Mouse (Mus musculus) spleen, adult 2 months (tissue): Measurements from ENCODE around the gene Fat3. TPM values are rescaled to one million over a fixed set of nuclear protein-coding genes. Genes with fewer than 3 reads are reported as not detected.

ENCODE experiments used
- DNase-seq, 2 experiments: peaks; one replicate each; pipeline versions ENCODE4 v3.0.0 to v3.0.0-alpha.2; 2012 to 2021; ENCODE audit warnings: low spot score in 2 of 2, low read depth in 1 of 2
- H3K27ac ChIP-seq: fragments of 200-500 bp; 2 replicates; pipeline ENCODE4 v1.5.1; 2012; ENCODE audit warnings: low read length, inconsistent platforms; ENCODE audit not compliant: insufficient read depth
- H3K27me3 ChIP-seq: fragments of 200-500 bp; 2 replicates; pipeline ENCODE4 v1.6.1; 2012; ENCODE audit warnings: mild to moderate bottlenecking, moderate library complexity, low read length, inconsistent platforms; ENCODE audit not compliant: control insufficient read depth, insufficient read depth
- H3K36me3 ChIP-seq: fragments of 200-500 bp; 2 replicates; pipeline ENCODE4 v1.6.1; 2012; ENCODE audit warnings: mild to moderate bottlenecking, low read length, inconsistent platforms; ENCODE audit not compliant: control insufficient read depth, insufficient read depth
- H3K4me1 ChIP-seq: fragments of 200-500 bp; 2 replicates; pipeline ENCODE4 v1.6.1; 2011; ENCODE audit warnings: inconsistent platforms; ENCODE audit not compliant: control insufficient read depth, insufficient read depth, insufficient read length
- H3K4me3 ChIP-seq: fragments of 200-500 bp; 2 replicates; pipeline ENCODE4 v1.5.1; 2011; ENCODE audit warnings: mild to moderate bottlenecking, inconsistent platforms; ENCODE audit not compliant: insufficient read depth, insufficient read length; ENCODE audit errors: extremely low read depth
- CTCF ChIP-seq: fragments of 200-500 bp; IDR thresholded peaks from 2 replicates; pipeline ENCODE4 v1.5.1; 2011; ENCODE audit warnings: mild to moderate bottlenecking, inconsistent platforms; ENCODE audit not compliant: insufficient read depth, insufficient read length, insufficient replicate concordance; ENCODE audit errors: extremely low read depth
- POLR2A ChIP-seq: fragments of 200-500 bp; IDR thresholded peaks from 2 replicates; pipeline ENCODE4 v1.6.1; 2011; ENCODE audit warnings: low read depth, low read length, inconsistent platforms
- WGBS: fragments of 180-500 bp; shearing (Covaris S2); methylation state at CpG from one replicate; pipeline ENCODE4 v1.1.7; 2018; 5-methylcytosine and 5-hydroxymethylcytosine counted together
- polyA plus RNA-seq: library from polyadenylated mRNA; depleted of rRNA; stranded (reverse); fragments of >200 nt; gene quantifications from 2 replicates; pipeline ENCODE4 v1.2.3, GENCODE M21; 2012

The Fat3 gene
- polyA plus RNA-seq, 1 experiment: 0.20 TPM

DNA sequence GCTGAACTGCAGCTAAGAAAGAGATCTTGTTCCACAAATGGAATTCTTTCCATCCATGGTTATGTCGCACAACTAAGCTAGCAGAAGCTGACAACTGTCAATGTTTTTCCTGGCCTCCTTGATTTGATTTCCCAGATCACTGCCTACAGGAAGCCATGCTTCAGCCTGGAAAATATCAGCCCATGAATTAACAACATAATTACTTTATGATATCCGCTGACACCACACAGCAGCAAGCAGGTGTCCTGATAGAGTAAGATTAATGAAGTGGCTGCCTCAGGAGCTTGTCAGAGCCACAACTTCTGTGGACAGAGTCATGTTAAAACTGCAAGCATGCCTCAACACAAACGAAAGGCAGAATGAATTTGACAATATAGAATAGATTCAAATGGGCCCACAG is 198.6 kb downstream of the Fat3 start:
- no peak overlapping the region for H3K27ac ChIP-seq
- DNase-seq: no peak
- 85% methylated on average over 3 of the region's 3 CpGs for WGBS
- TF ChIP-seq CTCF: no peak
- no peak for TF ChIP-seq POLR2A
- H3K36me3 ChIP-seq: no peaks in the 10 kb centered on the region
- H3K4me1 ChIP-seq: peaks cover 2% of the 10 kb centered on the region; the same call in 1 of the 2 replicates
- no peaks in the 10 kb centered on the region for H3K27me3 ChIP-seq
- H3K4me3 ChIP-seq: no peak overlapping the region

- Histone ChIP-seq H3K4me1 (no peaks in the 10 kb centered on the region), H3K4me3 (no peak overlapping the region), H3K27ac (no peak overlapping the region), H3K36me3 (no peaks in the 10 kb centered on the region), H3K27me3 (no peaks in the 10 kb centered on the region)
- WGBS: 13% methylated on average over 3 of the region's 3 CpGs
- no peak for DNase-seq
- no peak for TF ChIP-seq CTCF
- TF ChIP-seq POLR2A: no peak
Observed at GRCm38 (mm10) chr9:16297935-16298334, 203.2 kb downstream of the Fat3 start.

- TF ChIP-seq CTCF (no peak), POLR2A (no peak)
- DNase-seq: no peak
- Histone ChIP-seq H3K4me1 (no peaks in the 10 kb centered on the region), H3K4me3 (no peak overlapping the region), H3K27me3 (no peaks in the 10 kb centered on the region), H3K36me3 (no peaks in the 10 kb centered on the region), H3K27ac (no peak overlapping the region)
- WGBS: 91% methylated on average over 6 of the region's 6 CpGs
Observed at GRCm38 (mm10) chr9:16293928-16294806, 206.9 kb downstream of the Fat3 start.

DNA sequence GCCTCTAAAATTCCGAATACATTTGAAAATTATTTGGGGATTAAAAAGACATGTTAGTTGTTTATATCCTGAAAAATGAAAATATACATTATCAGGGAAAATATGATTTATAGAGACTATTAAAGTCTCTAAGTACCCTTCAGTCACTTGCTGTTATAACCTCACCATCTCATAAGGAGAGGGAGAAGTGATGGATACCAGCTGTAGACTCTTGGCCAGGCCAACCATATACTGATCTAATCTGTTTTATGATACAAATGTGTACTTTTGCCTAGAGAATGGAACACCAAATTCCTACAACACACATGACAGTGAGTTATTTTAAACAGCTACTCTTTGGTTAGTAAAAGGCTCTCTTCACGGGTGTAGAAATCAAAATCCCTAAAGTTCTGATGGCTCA is 208.6 kb downstream of the Fat3 start:
- Histone ChIP-seq H3K27ac (no peak overlapping the region), H3K36me3 (no peaks in the 10 kb centered on the region), H3K4me3 (no peak overlapping the region), H3K27me3 (no peaks in the 10 kb centered on the region), H3K4me1 (no peaks in the 10 kb centered on the region)
- 80% methylated on average over 2 of the region's 2 CpGs for WGBS
- TF ChIP-seq POLR2A (no peak), CTCF (no peak)
- DNase-seq: no peak

DNA sequence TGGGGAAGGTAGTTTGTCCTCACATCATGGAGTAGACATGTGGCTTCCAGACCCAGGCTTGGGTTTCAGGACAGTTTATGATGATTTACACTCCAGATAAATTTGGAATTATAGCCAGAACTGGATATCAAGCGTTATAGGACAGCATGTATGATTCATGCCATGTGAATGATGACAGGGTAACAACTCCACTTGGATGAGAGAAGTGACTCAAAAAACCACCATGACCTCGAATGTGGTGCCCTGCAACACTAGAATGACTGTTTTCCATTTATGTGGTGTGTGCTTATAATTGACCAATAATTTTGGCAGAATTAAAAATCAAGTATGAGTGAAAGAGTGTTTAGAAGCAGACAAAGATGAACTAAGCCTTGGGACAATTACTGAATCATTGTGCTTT is 210.2 kb downstream of the Fat3 start:
- no peaks in the 10 kb centered on the region for H3K36me3 ChIP-seq
- no peak overlapping the region for H3K27ac ChIP-seq
- H3K27me3 ChIP-seq: no peaks in the 10 kb centered on the region
- H3K4me3 ChIP-seq: no peak overlapping the region
- H3K4me1 ChIP-seq: no peaks in the 10 kb centered on the region
- no peak for DNase-seq
- TF ChIP-seq CTCF (no peak), POLR2A (no peak)
- 81% methylated on average over 2 of the region's 2 CpGs for WGBS

DNA sequence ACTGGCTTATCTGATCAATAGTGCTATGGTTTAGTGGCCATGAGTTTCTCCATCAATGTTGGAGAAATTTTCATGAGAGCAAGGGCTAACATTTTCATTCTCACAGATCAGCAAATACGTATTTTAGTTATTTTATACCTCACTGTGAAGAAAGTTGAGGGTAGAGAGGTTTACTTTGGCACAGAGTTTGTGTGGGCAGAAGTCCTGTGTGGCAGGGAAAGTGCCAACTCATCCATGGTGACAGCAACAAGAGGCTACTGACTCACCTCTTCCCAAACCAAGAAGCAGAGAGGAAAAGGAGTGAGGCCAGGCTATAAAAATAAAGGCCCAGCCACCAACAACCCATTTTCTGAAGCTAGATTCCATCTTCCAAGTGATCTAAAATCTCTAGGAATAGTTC is 218.1 kb downstream of the Fat3 start:
- no peaks in the 10 kb centered on the region for H3K4me1 ChIP-seq
- no peak for TF ChIP-seq CTCF
- TF ChIP-seq POLR2A: no peak
- 60% methylated on average over 1 of the region's 1 CpGs for WGBS
- no peaks in the 10 kb centered on the region for H3K27me3 ChIP-seq
- no peak for DNase-seq
- no peak overlapping the region for H3K4me3 ChIP-seq
- no peak overlapping the region for H3K27ac ChIP-seq
- H3K36me3 ChIP-seq: no peaks in the 10 kb centered on the region

DNA sequence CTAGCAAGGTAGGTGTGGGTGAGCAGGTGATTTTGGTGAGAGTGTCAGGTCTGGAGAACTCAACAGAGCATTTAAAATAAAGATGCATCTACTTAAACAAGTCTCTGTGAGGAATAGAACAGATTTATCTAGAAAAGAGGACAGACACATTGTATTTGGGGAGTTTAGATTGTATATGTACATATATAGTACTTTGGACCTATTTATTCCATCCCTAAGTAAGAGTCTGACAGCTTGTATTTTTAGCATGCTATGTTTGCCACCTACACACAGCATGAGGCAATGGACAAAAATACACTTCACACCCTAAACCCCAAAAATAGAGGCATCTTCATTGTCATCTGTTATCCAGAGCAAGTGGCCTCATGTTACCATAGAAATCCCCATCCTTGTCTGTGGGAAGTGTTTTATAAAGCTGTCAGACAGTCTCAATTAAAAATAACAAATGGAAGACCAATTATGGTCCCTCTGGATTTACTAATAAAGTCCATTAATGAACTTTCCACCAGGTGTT is 218.7 kb downstream of the Fat3 start:
- DNase-seq: no peak
- no peaks in the 10 kb centered on the region for H3K27me3 ChIP-seq
- no peaks in the 10 kb centered on the region for H3K36me3 ChIP-seq
- H3K27ac ChIP-seq: no peak overlapping the region
- no peaks in the 10 kb centered on the region for H3K4me1 ChIP-seq
- TF ChIP-seq POLR2A (no peak), CTCF (no peak)
- no peak overlapping the region for H3K4me3 ChIP-seq

DNA sequence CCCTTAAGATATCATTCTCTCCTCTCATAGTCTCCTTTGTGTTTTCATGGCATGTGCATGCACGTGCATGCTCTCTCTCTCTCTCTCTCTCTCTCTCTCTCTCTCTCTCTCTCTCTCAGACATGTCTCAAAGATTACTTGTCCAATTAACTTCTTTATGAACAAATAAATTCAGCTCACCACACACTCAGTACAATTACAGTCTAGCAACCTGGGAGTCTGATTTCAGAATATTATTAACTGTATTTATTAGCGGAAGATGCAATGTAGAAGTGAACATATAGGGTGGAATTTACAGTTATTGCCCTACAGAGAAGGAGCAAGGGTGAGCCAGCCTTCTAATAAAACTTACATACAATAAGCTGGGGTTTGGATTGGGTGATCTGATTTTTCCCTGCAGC is 225.5 kb downstream of the Fat3 start:
- H3K4me1 ChIP-seq: no peaks in the 10 kb centered on the region
- no peak overlapping the region for H3K4me3 ChIP-seq
- H3K36me3 ChIP-seq: no peaks in the 10 kb centered on the region
- DNase-seq: no peak
- H3K27me3 ChIP-seq: no peaks in the 10 kb centered on the region
- TF ChIP-seq CTCF (no peak), POLR2A (no peak)
- whole genome bisulfite sequencing: 86% methylated on average over 2 of the region's 2 CpGs
- no peak overlapping the region for H3K27ac ChIP-seq
